Mouse (Mus musculus) liver, embryonic 12.5 days (tissue): ENCODE results near the gene Klf3. TPM values are rescaled to one million over a fixed set of nuclear protein-coding genes. Genes with fewer than 3 reads are reported as not detected.
A peak's percentile ranks its signal among the peaks of the same experiment; 100 is the strongest.

Source experiments
- ATAC-seq: fragments of 200-750 bp; cut with Nextera tagmentation; 2 replicates; pipeline ENCODE4 v1.8.0; 2017; ENCODE audit warnings: moderate number of reproducible peaks, mild to moderate bottlenecking, moderate library complexity
- H3K27ac ChIP-seq: fragments of 300-500 bp; sonication (generic); 2 replicates; pipeline ENCODE4 v1.5.1; 2016; ENCODE audit warnings: mild to moderate bottlenecking
- H3K27me3 ChIP-seq: fragments of 300-500 bp; sonication (generic); replicated peaks from 2 replicates; pipeline ENCODE4 v1.6.1; 2016; ENCODE audit warnings: mild to moderate bottlenecking, moderate library complexity
- H3K36me3 ChIP-seq: fragments of 300-500 bp; sonication (generic); 2 replicates; pipeline ENCODE4 v1.6.1; 2016; ENCODE audit warnings: mild to moderate bottlenecking, moderate library complexity
- H3K4me1 ChIP-seq: fragments of 300-500 bp; sonication (generic); 2 replicates; pipeline ENCODE4 v1.6.1; 2016
- H3K4me2 ChIP-seq: fragments of 300-500 bp; sonication (generic); 2 replicates; pipeline ENCODE4 v1.6.1; 2016; ENCODE audit warnings: mild to moderate bottlenecking, moderate library complexity
- H3K4me3 ChIP-seq: fragments of 300-500 bp; sonication (generic); 2 replicates; pipeline ENCODE4 v1.5.1; 2016; ENCODE audit warnings: mild to moderate bottlenecking, moderate library complexity
- H3K9ac ChIP-seq: fragments of 300-500 bp; sonication (generic); 2 replicates; pipeline ENCODE4 v1.6.1; 2016; ENCODE audit warnings: mild to moderate bottlenecking, moderate library complexity
- H3K9me3 ChIP-seq: fragments of 300-500 bp; sonication (generic); replicated peaks from 2 replicates; pipeline ENCODE4 v1.6.1; 2016; ENCODE audit warnings: mild to moderate bottlenecking, moderate library complexity
- WGBS: fragments of 180-500 bp; shearing (Covaris S2); methylation state at CpG from one replicate; pipeline ENCODE4 v1.1.7; 2016; ENCODE audit not compliant: insufficient replicate concordance; 5-methylcytosine and 5-hydroxymethylcytosine counted together
- polyA plus RNA-seq: library from polyadenylated mRNA; unstranded; fragments of >200 nt; fragmentation: Nextera tagmentation; extraction: Ambion mirVana; gene quantifications from 2 replicates; pipeline ENCODE4 v1.2.1, GENCODE M21; 2016

Gene Klf3
- polyA plus RNA-seq, 1 experiment from 2014 or later = 91.2 TPM

GRCm38 (mm10) chr5:64821294-64821693, 18.1 kb downstream of the Klf3 start:
- peaks cover 39% of the 10 kb centered on the region for H3K4me1 ChIP-seq
- WGBS = 85% methylated on average over 2 of the region's 2 CpGs
- H3K27me3 ChIP-seq = no peaks in the 10 kb centered on the region
- peak; percentile 43; the same call in 1 of the 2 replicates for ATAC-seq
- H3K9me3 ChIP-seq = no peaks in the 10 kb centered on the region
- H3K4me2 ChIP-seq = no peak overlapping the region
- H3K9ac ChIP-seq = no peak overlapping the region
- H3K27ac ChIP-seq = no peak overlapping the region
- H3K36me3 ChIP-seq = peaks cover 100% of the 10 kb centered on the region
- H3K4me3 ChIP-seq = no peak overlapping the region

- no peaks in the 10 kb centered on the region for H3K9me3 ChIP-seq
- no peak for ATAC-seq
- peaks cover 33% of the 10 kb centered on the region for H3K4me1 ChIP-seq
- no peak overlapping the region for H3K4me2 ChIP-seq
- no peak overlapping the region for H3K27ac ChIP-seq
- no peak overlapping the region for H3K9ac ChIP-seq
- 95% methylated on average over 24 of the region's 24 CpGs for WGBS
- peaks cover 100% of the 10 kb centered on the region for H3K36me3 ChIP-seq
- no peak overlapping the region for H3K4me3 ChIP-seq
- no peaks in the 10 kb centered on the region for H3K27me3 ChIP-seq
Measured at GRCm38 (mm10) chr5:64821964-64822363, 18.8 kb downstream of the Klf3 start.

GRCm38 (mm10) chr5:64823431-64823830, 20.2 kb downstream of the Klf3 start:
- H3K4me2 ChIP-seq = no peak overlapping the region
- peaks cover 28% of the 10 kb centered on the region for H3K4me1 ChIP-seq
- no peak overlapping the region for H3K27ac ChIP-seq
- H3K9me3 ChIP-seq = no peaks in the 10 kb centered on the region
- H3K36me3 ChIP-seq = peaks cover 100% of the 10 kb centered on the region
- no peak overlapping the region for H3K9ac ChIP-seq
- no peak overlapping the region for H3K4me3 ChIP-seq
- no peak for ATAC-seq
- 94% methylated on average over 11 of the region's 11 CpGs for WGBS
- H3K27me3 ChIP-seq = no peaks in the 10 kb centered on the region

GRCm38 (mm10) chr5:64824765-64825164, 21.6 kb downstream of the Klf3 start:
- Histone ChIP-seq H3K4me2 (no peak overlapping the region), H3K9ac (no peak overlapping the region), H3K4me1 (peaks cover 18% of the 10 kb centered on the region), H3K36me3 (peaks cover 100% of the 10 kb centered on the region), H3K27me3 (no peaks in the 10 kb centered on the region), H3K4me3 (no peak overlapping the region), H3K27ac (no peak overlapping the region), H3K9me3 (no peaks in the 10 kb centered on the region)
- no peak for ATAC-seq
- 87% methylated on average over 3 of the region's 3 CpGs for whole genome bisulfite sequencing

- Histone ChIP-seq H3K4me3 (no peak overlapping the region), H3K27me3 (no peaks in the 10 kb centered on the region), H3K27ac (no peak overlapping the region), H3K4me2 (no peak overlapping the region), H3K9ac (no peak overlapping the region), H3K4me1 (peaks cover 10% of the 10 kb centered on the region), H3K36me3 (peaks cover 100% of the 10 kb centered on the region), H3K9me3 (no peaks in the 10 kb centered on the region)
- ATAC-seq = no peak
- WGBS = 84% methylated on average over 7 of the region's 7 CpGs
Measured at GRCm38 (mm10) chr5:64825496-64825895, 22.3 kb downstream of the Klf3 start.

GRCm38 (mm10) chr5:64827151-64827550, 24.0 kb downstream of the Klf3 start:
- peaks cover 97% of the 10 kb centered on the region for H3K36me3 ChIP-seq
- 95% methylated on average over 12 of the region's 12 CpGs for WGBS
- no peak overlapping the region for H3K27ac ChIP-seq
- H3K4me1 ChIP-seq = no peaks in the 10 kb centered on the region
- no peak overlapping the region for H3K9ac ChIP-seq
- no peak overlapping the region for H3K4me3 ChIP-seq
- H3K9me3 ChIP-seq = no peaks in the 10 kb centered on the region
- no peak for ATAC-seq
- H3K4me2 ChIP-seq = no peak overlapping the region
- H3K27me3 ChIP-seq = no peaks in the 10 kb centered on the region

GRCm38 (mm10) chr5:64828314-64828713, 25.1 kb downstream of the Klf3 start:
- no peaks in the 10 kb centered on the region for H3K27me3 ChIP-seq
- 62% methylated on average over 9 of the region's 9 CpGs for WGBS
- H3K4me3 ChIP-seq = no peak overlapping the region
- no peaks in the 10 kb centered on the region for H3K4me1 ChIP-seq
- peaks cover 91% of the 10 kb centered on the region for H3K36me3 ChIP-seq
- H3K27ac ChIP-seq = no peak overlapping the region
- H3K4me2 ChIP-seq = no peak overlapping the region
- no peak for ATAC-seq
- H3K9ac ChIP-seq = no peak overlapping the region
- no peaks in the 10 kb centered on the region for H3K9me3 ChIP-seq

- no peak overlapping the region for H3K9ac ChIP-seq
- H3K27ac ChIP-seq = no peak overlapping the region
- H3K4me3 ChIP-seq = no peak overlapping the region
- H3K4me2 ChIP-seq = no peak overlapping the region
- H3K27me3 ChIP-seq = no peaks in the 10 kb centered on the region
- no peaks in the 10 kb centered on the region for H3K9me3 ChIP-seq
- ATAC-seq = no peak
- H3K36me3 ChIP-seq = peaks cover 80% of the 10 kb centered on the region
- WGBS = 93% methylated on average over 10 of the region's 10 CpGs
- no peaks in the 10 kb centered on the region for H3K4me1 ChIP-seq
Measured at GRCm38 (mm10) chr5:64829606-64830005, 26.4 kb downstream of the Klf3 start.

GRCm38 (mm10) chr5:64830773-64831172, 27.6 kb downstream of the Klf3 start:
- Histone ChIP-seq H3K4me2 (no peak overlapping the region), H3K9me3 (no peaks in the 10 kb centered on the region), H3K9ac (no peak overlapping the region), H3K27me3 (no peaks in the 10 kb centered on the region), H3K27ac (peak overlapping the region; percentile 14; the same call in 1 of the 2 replicates), H3K36me3 (peaks cover 69% of the 10 kb centered on the region), H3K4me3 (no peak overlapping the region), H3K4me1 (no peaks in the 10 kb centered on the region)
- ATAC-seq = no peak; the same call in 1 of the 2 replicates
- WGBS = 77% methylated on average over 3 of the region's 3 CpGs

GRCm38 (mm10) chr5:64833410-64833809, 30.2 kb downstream of the Klf3 start:
- ATAC-seq = no peak

GRCm38 (mm10) chr5:64834213-64834612, 31.0 kb downstream of the Klf3 start:
- 0 out of 2 replicates have a peak, but pooled peaks cover under 1% of the 10 kb centered on the region for H3K4me1 ChIP-seq
- peaks cover 34% of the 10 kb centered on the region for H3K36me3 ChIP-seq
- H3K9me3 ChIP-seq = no peaks in the 10 kb centered on the region
- 71% methylated on average over 1 of the region's 1 CpGs for WGBS
- H3K4me3 ChIP-seq = no peak overlapping the region
- no peak for ATAC-seq
- H3K27ac ChIP-seq = no peak overlapping the region
- H3K9ac ChIP-seq = no peak overlapping the region
- no peak overlapping the region for H3K4me2 ChIP-seq
- H3K27me3 ChIP-seq = no peaks in the 10 kb centered on the region

More at GRCm38 (mm10) chr5:64833410-64833809, 30.2 kb downstream of the Klf3 start:
- H3K27me3 ChIP-seq = no peaks in the 10 kb centered on the region
- no peak overlapping the region for H3K27ac ChIP-seq
- peaks cover 42% of the 10 kb centered on the region for H3K36me3 ChIP-seq
- H3K4me3 ChIP-seq = no peak overlapping the region
- no peaks in the 10 kb centered on the region for H3K9me3 ChIP-seq
- no peaks in the 10 kb centered on the region for H3K4me1 ChIP-seq
- H3K4me2 ChIP-seq = no peak overlapping the region
- H3K9ac ChIP-seq = no peak overlapping the region

- H3K4me1 ChIP-seq = 0 out of 2 replicates have a peak, but pooled peaks cover 6% of the 10 kb centered on the region
- no peak for ATAC-seq
- no peak overlapping the region for H3K4me2 ChIP-seq
- H3K36me3 ChIP-seq = peaks cover 23% of the 10 kb centered on the region
- no peak overlapping the region for H3K27ac ChIP-seq
- H3K27me3 ChIP-seq = no peaks in the 10 kb centered on the region
- no peak overlapping the region for H3K4me3 ChIP-seq
- H3K9me3 ChIP-seq = no peaks in the 10 kb centered on the region
- no peak overlapping the region for H3K9ac ChIP-seq
- WGBS = 74% methylated on average over 4 of the region's 4 CpGs
Measured at GRCm38 (mm10) chr5:64835295-64835694, 32.1 kb downstream of the Klf3 start.

- ATAC-seq = no peak
- no peaks in the 10 kb centered on the region for H3K36me3 ChIP-seq
- no peaks in the 10 kb centered on the region for H3K27me3 ChIP-seq
- H3K9ac ChIP-seq = no peak overlapping the region
- no peaks in the 10 kb centered on the region for H3K9me3 ChIP-seq
- no peak overlapping the region for H3K4me3 ChIP-seq
- H3K4me1 ChIP-seq = 0 out of 2 replicates have a peak, but pooled peaks cover 6% of the 10 kb centered on the region
- 60% methylated on average over 6 of the region's 6 CpGs for WGBS
- no peak overlapping the region for H3K27ac ChIP-seq
- no peak overlapping the region for H3K4me2 ChIP-seq
Measured at GRCm38 (mm10) chr5:64839016-64839599, 35.9 kb downstream of the Klf3 start.
